Mouse (Mus musculus): ENCODE results near the gene Hyls1. TPM values are rescaled to one million over a fixed set of nuclear protein-coding genes. Genes with fewer than 3 reads are reported as not detected.

The Hyls1 gene
- polyA plus RNA-seq, 1 experiment: not detected

GRCm38 (mm10) chr9:35535876-35536275 lies 34.3 kb downstream of the Hyls1 start:
- WGBS: 85% methylated on average over 4 of the region's 4 CpGs
- Histone ChIP-seq H3K4me1 (ENCODE audit: control insufficient read depth, insufficient read depth, low read length) (no peaks in the 10 kb centered on the region), H3K27ac (ENCODE audit: insufficient read depth, low read depth, low read length) (no peak overlapping the region), H3K4me3 (ENCODE audit: insufficient read depth, low read depth, low read length) (no peak overlapping the region)
- TF ChIP-seq POLR2A (IDR thresholded peaks at IDR 0.05; ENCODE audit: insufficient read depth, low read depth, low read length) (no peak), CTCF (IDR thresholded peaks at IDR 0.05; ENCODE audit: insufficient read depth, low read depth, low read length) (no peak)

- H3K4me1 ChIP-seq (ENCODE audit: control insufficient read depth, insufficient read depth, low read length): no peaks in the 10 kb centered on the region
- no peak overlapping the region for H3K4me3 ChIP-seq (ENCODE audit: insufficient read depth, low read depth, low read length)
- TF ChIP-seq CTCF (IDR thresholded peaks at IDR 0.05; ENCODE audit: insufficient read depth, low read depth, low read length) (0 out of 2 replicates have a peak, but pooled peaks have one; percentile 10), POLR2A (IDR thresholded peaks at IDR 0.05; ENCODE audit: insufficient read depth, low read depth, low read length) (no peak)
- WGBS: 16% methylated on average over 2 of the region's 2 CpGs
- H3K27ac ChIP-seq (ENCODE audit: insufficient read depth, low read depth, low read length): no peak overlapping the region
Observed at GRCm38 (mm10) chr9:35535110-35535509, 35.1 kb downstream of the Hyls1 start.

DNA sequence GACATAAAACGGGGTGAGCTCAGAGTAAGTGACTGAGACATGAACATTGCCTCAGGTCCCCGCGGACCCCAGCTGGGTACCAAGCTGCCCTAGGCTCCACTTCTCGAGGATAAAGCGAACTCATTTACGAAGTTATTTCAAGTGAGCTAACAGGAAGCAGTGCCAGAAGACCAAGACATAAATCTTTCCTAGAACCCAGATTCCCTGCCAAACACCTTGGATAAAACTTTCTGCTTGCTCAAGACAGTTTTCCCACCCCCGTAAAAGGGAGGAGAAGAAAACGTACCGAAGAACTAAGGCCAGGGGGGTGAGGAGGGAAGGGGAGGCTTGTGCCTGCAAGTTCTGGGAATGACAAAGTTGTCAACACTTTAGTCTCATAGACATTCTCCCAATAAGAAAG lies 36.9 kb downstream of the Hyls1 start:
- WGBS: 71% methylated on average over 9 of the region's 9 CpGs
- Histone ChIP-seq H3K4me1 (ENCODE audit: control insufficient read depth, insufficient read depth, low read length) (no peaks in the 10 kb centered on the region), H3K4me3 (ENCODE audit: insufficient read depth, low read depth, low read length) (no peak overlapping the region), H3K27ac (ENCODE audit: insufficient read depth, low read depth, low read length) (no peak overlapping the region)
- TF ChIP-seq CTCF (IDR thresholded peaks at IDR 0.05; ENCODE audit: insufficient read depth, low read depth, low read length) (no peak), POLR2A (IDR thresholded peaks at IDR 0.05; ENCODE audit: insufficient read depth, low read depth, low read length) (no peak)

DNA sequence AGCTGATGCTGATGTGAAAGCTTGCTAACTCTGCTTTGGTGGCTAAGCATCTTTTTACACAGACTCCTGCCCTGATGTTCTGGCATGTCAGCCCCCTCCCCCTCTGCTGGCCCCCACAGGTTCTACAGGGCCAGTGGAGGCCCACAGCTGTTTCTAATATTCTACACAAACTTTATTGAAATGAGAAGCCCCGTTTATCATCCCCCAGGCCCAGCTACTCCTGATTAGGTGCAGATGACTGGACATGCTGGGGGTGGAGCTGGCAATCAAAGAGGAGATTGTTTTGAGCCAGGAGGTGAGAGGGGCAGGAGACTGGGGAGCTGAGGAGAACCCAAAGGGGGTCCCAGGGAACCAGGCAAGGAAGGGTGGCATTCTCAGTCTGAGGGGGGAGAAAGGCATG lies 40.4 kb downstream of the Hyls1 start:
- 13% methylated on average over 1 of the region's 1 CpGs for WGBS
- Histone ChIP-seq H3K4me1 (ENCODE audit: control insufficient read depth, insufficient read depth, low read length) (no peaks in the 10 kb centered on the region), H3K27ac (ENCODE audit: insufficient read depth, low read depth, low read length) (no peak overlapping the region), H3K4me3 (ENCODE audit: insufficient read depth, low read depth, low read length) (no peak overlapping the region)
- TF ChIP-seq CTCF (IDR thresholded peaks at IDR 0.05; ENCODE audit: insufficient read depth, low read depth, low read length): no peak
- TF ChIP-seq POLR2A (IDR thresholded peaks at IDR 0.05; ENCODE audit: insufficient read depth, low read depth, low read length): no peak

DNA sequence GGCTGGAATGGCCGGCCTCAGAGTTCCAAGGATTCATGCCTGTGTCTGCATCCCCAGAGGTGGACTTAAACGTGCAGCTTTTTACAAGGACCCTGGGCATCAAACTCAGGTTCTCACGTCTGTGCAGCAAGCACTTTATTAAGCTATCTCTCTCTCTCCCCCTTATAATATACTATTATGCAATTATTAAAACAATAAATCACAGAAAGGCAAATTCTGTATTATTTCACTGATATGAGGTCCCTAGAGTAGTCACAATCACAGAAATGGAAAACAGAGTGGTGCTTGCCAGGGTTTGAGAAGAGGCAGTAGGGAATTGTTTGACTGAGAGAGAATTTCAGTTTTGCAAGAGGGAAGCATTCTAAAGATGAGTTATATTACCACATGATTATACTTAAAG lies 41.1 kb downstream of the Hyls1 start:
- H3K27ac ChIP-seq (ENCODE audit: insufficient read depth, low read depth, low read length): no peak overlapping the region
- 76% methylated on average over 3 of the region's 3 CpGs for WGBS
- no peaks in the 10 kb centered on the region for H3K4me1 ChIP-seq (ENCODE audit: control insufficient read depth, insufficient read depth, low read length)
- H3K4me3 ChIP-seq (ENCODE audit: insufficient read depth, low read depth, low read length): no peak overlapping the region
- no peak for TF ChIP-seq POLR2A (IDR thresholded peaks at IDR 0.05; ENCODE audit: insufficient read depth, low read depth, low read length)
- TF ChIP-seq CTCF (IDR thresholded peaks at IDR 0.05; ENCODE audit: insufficient read depth, low read depth, low read length): no peak

DNA sequence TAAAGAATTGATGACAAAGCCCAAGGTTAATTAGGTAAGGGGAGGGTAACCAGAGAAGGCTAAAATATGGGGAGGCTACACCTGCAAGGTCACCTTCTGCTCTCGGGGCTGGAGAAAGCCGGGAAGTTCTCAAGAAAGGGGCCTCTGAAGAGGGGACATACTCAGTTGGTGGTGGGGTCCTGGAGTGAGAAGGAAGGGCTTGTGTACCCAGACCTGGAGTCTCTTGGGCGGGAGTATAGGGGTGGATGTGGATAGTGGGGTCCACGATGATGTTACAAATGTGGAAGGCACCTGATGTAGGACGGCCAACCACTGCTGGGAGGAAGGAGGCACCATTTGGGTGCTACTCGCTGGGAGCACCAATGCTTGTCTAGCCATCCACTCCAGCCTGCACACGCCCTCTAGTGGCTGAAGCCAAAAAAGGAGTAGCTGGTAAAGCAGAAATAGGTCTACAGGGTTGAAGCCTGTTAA lies 46.2 kb downstream of the Hyls1 start:
- peak; percentile 31; the same call in 1 of the 2 replicates for TF ChIP-seq CTCF (IDR thresholded peaks at IDR 0.05; ENCODE audit: insufficient read depth, low read depth, low read length)
- TF ChIP-seq POLR2A (IDR thresholded peaks at IDR 0.05; ENCODE audit: insufficient read depth, low read depth, low read length): no peak
- WGBS: 6% methylated on average over 7 of the region's 7 CpGs
- Histone ChIP-seq H3K4me3 (ENCODE audit: insufficient read depth, low read depth, low read length) (peak overlapping the region; percentile 19), H3K4me1 (ENCODE audit: control insufficient read depth, insufficient read depth, low read length) (peaks cover 8% of the 10 kb centered on the region), H3K27ac (ENCODE audit: insufficient read depth, low read depth, low read length) (peak overlapping the region; percentile 75)

GRCm38 (mm10) chr9:35523541-35523940 lies 46.7 kb downstream of the Hyls1 start:
- Histone ChIP-seq H3K4me3 (ENCODE audit: insufficient read depth, low read depth, low read length) (no peak overlapping the region), H3K27ac (ENCODE audit: insufficient read depth, low read depth, low read length) (peak overlapping the region; percentile 75), H3K4me1 (ENCODE audit: control insufficient read depth, insufficient read depth, low read length) (peaks cover 8% of the 10 kb centered on the region)
- TF ChIP-seq POLR2A (IDR thresholded peaks at IDR 0.05; ENCODE audit: insufficient read depth, low read depth, low read length) (no peak), CTCF (IDR thresholded peaks at IDR 0.05; ENCODE audit: insufficient read depth, low read depth, low read length) (no peak)
- 11% methylated on average over 5 of the region's 5 CpGs for WGBS

DNA sequence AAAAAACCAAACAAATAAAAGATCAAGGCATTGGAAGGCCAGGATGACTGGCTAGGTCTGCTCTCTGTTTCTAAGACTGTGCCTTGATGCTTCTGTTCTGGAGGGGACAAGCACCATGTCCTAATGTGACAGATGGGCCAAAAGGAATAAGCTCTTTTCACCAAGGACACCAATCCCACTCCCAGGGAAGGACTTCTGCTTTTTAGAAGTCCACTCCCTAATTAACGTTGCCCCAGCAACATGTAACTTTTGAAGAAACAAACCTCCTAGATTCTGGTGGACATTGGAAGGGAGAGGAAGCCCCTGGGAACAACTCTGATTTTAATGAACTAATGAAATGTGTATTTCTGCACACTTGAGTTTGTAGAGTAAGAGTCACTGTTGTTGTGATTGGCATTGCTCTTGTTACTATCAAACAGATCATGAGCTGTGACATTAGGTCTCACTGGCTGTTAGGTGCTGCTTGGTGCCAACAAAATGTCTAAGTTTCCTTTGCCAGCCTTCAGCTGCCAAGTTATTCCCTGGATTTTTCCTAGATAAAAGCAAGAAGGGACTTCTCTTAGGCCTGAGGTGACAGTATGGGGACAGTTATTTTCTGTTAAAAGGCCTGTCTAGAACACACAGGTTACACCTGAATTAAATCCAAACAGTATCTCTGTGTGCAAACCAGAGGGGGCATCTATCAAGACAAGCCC lies 47.2 kb downstream of the Hyls1 start:
- no peak for TF ChIP-seq POLR2A (IDR thresholded peaks at IDR 0.05; ENCODE audit: insufficient read depth, low read depth, low read length)
- TF ChIP-seq CTCF (IDR thresholded peaks at IDR 0.05; ENCODE audit: insufficient read depth, low read depth, low read length): no peak
- WGBS: 82% methylated on average over 1 of the region's 1 CpGs
- no peak overlapping the region for H3K27ac ChIP-seq (ENCODE audit: insufficient read depth, low read depth, low read length)

GRCm38 (mm10) chr9:35522241-35522640 lies 48.0 kb downstream of the Hyls1 start:
- Histone ChIP-seq H3K4me3 (ENCODE audit: insufficient read depth, low read depth, low read length) (no peak overlapping the region), H3K27ac (ENCODE audit: insufficient read depth, low read depth, low read length) (no peak overlapping the region), H3K4me1 (ENCODE audit: control insufficient read depth, insufficient read depth, low read length) (peaks cover 8% of the 10 kb centered on the region)
- 82% methylated on average over 2 of the region's 2 CpGs for WGBS
- TF ChIP-seq CTCF (IDR thresholded peaks at IDR 0.05; ENCODE audit: insufficient read depth, low read depth, low read length) (no peak), POLR2A (IDR thresholded peaks at IDR 0.05; ENCODE audit: insufficient read depth, low read depth, low read length) (no peak)

More for the DNA sequence above, 47.2 kb downstream of the Hyls1 start:
- H3K4me3 ChIP-seq (ENCODE audit: insufficient read depth, low read depth, low read length): no peak overlapping the region
- H3K4me1 ChIP-seq (ENCODE audit: control insufficient read depth, insufficient read depth, low read length): peaks cover 8% of the 10 kb centered on the region
